Mouse (Mus musculus) lung, postnatal 4 days (tissue): ENCODE data around the gene Stub1.

Experiments used
- DNase-seq, 2 experiments: peaks; one replicate each; pipeline ENCODE4 v3.0.0; 2021

Stub1 gene

DNA sequence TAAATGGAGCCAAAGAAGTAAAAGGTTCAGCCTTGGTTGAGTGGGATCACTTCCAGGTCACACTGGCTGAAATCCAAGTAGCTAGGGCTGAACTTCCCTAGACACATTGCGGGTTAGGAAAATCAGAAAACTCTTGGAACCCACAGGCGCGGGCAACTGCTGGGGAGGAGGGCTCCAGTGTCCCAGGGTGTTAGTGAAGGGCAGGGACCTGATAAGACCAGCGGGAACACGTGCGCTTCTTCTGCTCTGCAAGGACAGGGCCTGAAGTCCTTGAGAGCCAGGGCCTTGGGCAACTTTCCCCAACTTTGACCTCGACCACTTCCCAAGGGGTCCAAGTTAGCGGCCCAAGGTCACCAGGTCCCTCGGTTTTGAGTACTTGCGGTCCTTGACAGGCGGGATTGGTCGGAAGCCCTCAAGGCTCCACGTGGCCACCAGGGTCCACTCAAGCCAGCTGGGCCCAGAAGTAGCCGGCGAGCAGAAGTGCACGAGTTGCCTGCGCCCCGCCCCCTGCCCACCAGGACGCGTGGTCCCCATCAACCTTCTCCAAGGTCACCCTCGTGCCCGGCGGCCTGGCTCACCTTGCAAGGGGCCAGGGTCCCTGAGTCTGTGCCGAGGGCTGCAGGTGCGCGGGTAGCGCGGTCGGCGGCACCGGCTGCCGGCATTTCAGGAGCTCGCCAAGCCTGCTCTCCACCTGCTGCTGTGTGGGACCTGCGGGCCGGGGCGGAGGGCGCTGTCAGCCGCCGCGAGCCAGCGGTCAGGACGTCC, 34.8 kb upstream of the Stub1 start:
- DNase-seq = peak; percentile 43 to 64

GRCm38 (mm10) chr17:25867509-25867835, 34.3 kb upstream of the Stub1 start:
- no peak for DNase-seq

GRCm38 (mm10) chr17:25866172-25866571, 33.0 kb upstream of the Stub1 start:
- no peak for DNase-seq

GRCm38 (mm10) chr17:25865288-25865687, 32.1 kb upstream of the Stub1 start:
- DNase-seq = no peak

GRCm38 (mm10) chr17:25864311-25864710, 31.1 kb upstream of the Stub1 start:
- no peak for DNase-seq

DNA sequence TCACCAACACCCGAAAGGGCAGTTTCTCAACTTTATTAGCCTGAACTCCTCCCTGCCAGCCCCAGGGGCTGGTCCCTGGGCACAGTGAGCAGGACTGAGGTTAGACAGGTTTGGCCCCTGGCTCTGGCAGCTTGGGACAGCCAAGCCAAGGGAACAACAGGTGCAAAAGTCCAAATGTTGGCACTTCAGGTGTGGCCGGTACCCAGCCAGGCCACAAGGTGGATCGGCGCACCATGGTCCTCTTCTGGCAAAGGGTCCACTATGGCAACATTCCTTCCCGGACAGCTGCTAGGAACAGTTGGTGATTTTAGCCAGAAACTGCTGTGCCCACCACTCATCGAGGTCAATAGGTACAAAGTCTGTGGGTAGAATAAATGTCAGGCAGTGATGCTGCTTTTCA, 30.5 kb upstream of the Stub1 start:
- no peak for DNase-seq

DNA sequence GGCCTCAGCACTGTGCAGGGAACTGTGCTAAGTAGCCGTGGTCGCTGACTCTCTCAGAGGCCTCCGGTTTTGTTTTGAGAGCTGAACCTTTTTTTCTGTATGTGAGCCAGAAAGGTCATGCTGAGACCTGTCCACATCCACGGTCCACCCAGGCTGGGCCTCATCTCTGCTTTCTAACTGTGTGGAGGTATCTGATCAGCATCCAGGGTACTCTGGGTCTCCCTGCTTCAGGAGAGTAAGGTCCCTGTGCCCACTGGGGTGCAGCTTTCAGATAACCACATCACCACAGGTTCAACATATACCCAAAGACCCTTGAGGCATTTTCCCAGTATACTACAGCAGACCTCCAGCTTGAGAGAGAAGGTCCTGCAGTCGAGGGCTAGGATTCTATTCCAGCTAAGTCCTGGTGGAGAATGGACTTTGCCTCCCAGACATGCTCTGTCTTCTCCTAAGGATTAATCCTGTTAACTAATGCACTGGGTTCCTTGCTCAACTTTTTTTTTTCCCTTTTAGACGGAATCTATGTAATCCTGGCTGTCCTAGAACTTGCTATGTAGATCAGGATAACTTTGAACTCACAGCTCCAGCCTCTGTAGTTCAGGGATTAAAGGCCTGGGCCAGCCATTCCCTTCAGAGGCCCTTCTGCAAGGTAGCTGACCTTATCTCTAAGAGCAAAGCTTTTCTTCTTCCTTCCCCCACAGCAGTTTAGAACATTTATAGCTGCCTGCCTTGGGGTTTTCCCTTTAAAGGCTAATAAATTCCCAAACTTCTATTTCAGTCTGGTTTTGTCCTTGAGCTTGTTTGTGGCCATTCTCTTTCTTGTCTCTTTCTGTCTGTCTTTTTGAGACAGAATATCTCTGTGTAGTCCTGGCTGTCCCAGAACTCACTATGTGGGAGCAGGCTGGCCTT, 28.8 kb upstream of the Stub1 start:
- DNase-seq = no peak

DNA sequence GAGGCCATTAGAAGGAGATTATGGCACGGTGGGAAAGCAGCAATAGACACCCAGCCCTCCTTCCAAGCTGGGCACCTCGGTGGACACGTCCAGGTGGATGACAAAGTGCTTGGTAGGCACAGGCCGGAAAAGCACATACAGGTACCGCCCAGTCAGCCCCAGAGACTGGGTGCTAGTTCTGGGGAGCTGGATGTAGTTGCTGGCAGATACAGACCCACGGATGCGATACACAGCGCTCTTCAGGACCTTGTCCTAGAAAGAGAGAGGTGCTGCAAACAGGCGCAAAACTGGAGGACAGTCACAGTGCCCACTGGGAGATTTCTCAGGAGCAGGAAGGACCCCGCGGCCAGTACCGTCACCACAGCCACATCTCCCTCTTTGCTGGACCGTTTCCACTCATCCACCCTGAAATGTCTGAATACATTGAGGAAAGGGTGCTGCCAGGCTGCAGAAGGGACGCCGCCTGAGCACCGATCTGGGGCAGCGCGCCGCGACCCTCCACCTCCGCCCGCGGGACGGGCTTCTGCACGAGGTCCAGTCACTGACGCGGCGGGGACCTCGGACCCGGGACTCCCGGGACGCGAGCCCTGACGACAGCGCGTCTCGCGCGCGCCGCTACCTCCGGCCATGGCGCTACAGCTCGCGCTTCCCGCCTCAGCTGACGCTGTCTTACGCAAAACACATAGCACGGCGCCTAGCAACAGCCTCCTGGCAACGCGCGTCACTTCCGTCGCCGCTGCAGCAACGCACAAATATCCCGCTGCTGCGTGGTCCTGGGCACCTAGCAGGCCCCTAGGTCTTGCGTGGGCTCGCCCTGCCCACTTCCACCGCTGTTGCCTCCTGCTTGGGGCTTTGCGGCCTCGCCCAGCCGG, 27.9 kb upstream of the Stub1 start, which contains the start of gene Wdr90:
Gene Wdr90 (minus strand): TSS at position 670 of the 872 bp plus-strand sequence.
- DNase-seq = peak; percentile 92 to 95

GRCm38 (mm10) chr17:25860229-25860628, 27.0 kb upstream of the Stub1 start:
- no peak for DNase-seq

- peak; percentile 96 for DNase-seq
Measured at GRCm38 (mm10) chr17:25844396-25844901, 11.2 kb upstream of the Stub1 start, which contains the start of gene Rhot2. TSS of gene Rhot2 (minus strand) at chr17:25844851.

- DNase-seq = no peak
Measured at GRCm38 (mm10) chr17:25843636-25844395, 10.6 kb upstream of the Stub1 start.

DNA sequence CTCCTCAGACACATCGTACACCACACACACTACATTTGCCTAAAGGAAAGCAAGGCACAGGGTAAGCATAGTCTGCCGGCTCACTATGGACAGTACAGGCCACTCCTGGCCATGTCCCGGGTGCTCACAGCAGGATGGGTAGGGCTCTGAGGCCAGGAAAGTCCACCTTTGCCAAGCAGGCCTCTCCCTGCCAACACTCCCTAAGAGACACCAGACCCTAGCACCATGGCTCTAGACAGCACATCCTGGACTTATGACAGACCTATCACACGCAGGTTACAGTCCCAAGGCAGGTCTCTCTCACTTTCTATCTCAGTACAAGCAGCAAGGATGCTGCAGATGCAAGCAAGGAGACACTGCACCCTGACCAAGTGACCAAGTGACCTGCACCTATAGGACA, 9.9 kb upstream of the Stub1 start:
- DNase-seq = no peak

GRCm38 (mm10) chr17:25842509-25842908, 9.3 kb upstream of the Stub1 start:
- DNase-seq = no peak

- DNase-seq = no peak
Measured at GRCm38 (mm10) chr17:25841117-25841880, 8.1 kb upstream of the Stub1 start, which contains the start of gene Gm20683. TSS of gene Gm20683 (minus strand) at chr17:25841763.

DNA sequence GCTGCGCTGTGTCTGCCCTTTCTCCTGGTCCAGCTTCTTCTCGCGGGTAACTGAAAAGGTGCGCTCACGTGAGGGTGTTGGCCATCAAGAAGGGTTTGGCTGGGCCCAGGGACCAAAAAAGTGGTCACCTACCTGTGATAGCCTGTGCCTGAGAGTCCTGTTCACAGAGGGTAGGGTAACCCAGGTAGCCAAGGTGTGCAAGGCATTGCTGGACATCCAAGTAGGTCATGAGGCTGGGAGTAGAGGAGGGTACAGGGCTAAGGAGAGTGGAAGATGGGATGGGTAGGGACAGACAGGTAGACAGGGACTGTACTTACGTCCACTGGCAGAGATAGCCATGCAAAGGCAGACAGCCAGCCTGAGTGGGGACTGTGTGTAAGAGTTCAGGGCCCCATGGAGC, 7.3 kb upstream of the Stub1 start:
- no peak for DNase-seq

- DNase-seq = no peak
Measured at GRCm38 (mm10) chr17:25839455-25840235, 6.4 kb upstream of the Stub1 start.

DNA sequence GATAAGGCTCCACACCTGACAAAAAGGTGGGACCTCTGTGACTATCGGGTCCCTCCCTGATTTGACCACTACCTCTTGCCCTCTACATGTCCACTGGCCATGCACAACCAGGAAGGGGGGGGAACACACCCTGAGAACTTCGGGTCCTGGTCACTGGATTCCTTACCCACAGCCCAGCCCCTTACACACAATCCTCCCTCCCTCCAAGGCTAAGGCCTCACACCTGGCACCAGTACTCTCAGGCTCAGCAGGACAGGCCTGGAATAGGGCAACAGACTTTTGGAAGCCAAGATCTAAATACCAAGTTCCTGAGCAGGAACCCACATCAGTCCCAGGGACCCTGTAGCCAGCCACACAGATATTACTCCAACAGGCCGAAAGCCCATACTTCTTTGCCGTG, 5.7 kb upstream of the Stub1 start:
- no peak for DNase-seq

GRCm38 (mm10) chr17:25837533-25837932, 4.3 kb upstream of the Stub1 start:
- DNase-seq = no peak

- DNase-seq = peak; percentile 66 to 80
Measured at GRCm38 (mm10) chr17:25837076-25837410, 3.8 kb upstream of the Stub1 start, which contains the start of gene Rhbdl1. TSS of gene Rhbdl1 (minus strand) at chr17:25837295.

DNA sequence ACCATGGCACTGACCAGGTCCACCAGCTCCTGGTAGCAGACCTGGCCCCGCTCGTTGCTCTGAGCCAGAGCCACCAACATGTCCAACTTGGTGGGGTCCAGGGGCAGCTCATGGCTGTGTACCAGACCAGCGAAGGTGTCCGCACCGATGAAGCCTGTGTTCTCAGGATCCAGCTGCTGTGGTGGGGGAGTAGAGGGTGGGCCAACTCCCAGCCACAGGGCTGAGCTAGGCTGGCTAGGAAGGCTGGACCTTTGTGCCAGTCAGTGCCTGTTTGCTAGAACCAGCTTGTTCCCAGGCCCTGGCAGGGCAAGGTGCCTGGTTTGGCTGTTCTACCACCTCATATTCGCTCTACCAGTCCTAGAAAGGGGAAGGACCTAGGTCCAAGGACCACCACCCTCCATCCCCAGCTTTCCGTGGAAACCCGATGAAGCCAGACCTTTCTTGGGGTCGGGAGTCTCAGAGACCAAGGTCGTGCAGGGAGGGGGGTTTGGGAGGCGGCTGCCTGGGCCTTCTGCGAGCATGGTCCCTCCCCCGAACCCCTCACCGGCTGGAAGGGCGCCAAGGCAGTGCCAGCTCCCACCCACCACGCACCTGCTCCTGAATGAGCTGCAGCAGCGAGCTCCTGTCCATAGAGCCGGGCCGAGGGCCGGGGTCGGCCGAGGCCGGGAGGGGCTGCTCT, 3.3 kb upstream of the Stub1 start:
- no peak for DNase-seq
